Mouse (Mus musculus): Measurements from ENCODE around the gene Uqcrh.

GRCm38 (mm10) chr4:116057559-116057958 is 17.3 kb downstream of the Uqcrh start:
- TF ChIP-seq POLR2A (IDR thresholded peaks at IDR 0.05; ENCODE audit: borderline replicate concordance, extremely low read depth, insufficient read depth, insufficient read length, poor library complexity, severe bottlenecking): no peak
- no peak for TF ChIP-seq CTCF (IDR thresholded peaks at IDR 0.05; ENCODE audit: borderline replicate concordance, extremely low read depth, insufficient read depth, insufficient read length)
